Mouse (Mus musculus) limb, embryonic 13.5 days (tissue): ENCODE measurements around the gene Aspm. TPM values are rescaled to one million over a fixed set of nuclear protein-coding genes. Genes with fewer than 3 reads are reported as not detected.

Source experiments
- polyA plus RNA-seq: library from polyadenylated mRNA; unstranded; fragments of >200 nt; fragmentation: Nextera tagmentation; extraction: Ambion mirVana; gene quantifications from 2 replicates; pipeline ENCODE4 v1.2.1, GENCODE M21; 2015

Gene Aspm
- polyA plus RNA-seq, 1 experiment from 2014 or later = 16.8 TPM

Other genes with a start within 250 kb of the Aspm start
- 0.08 TPM in 1 of 2 replicates, not detected in the other for gene Crb1, start 77.7 kb upstream of the Aspm start, polyA plus RNA-seq
- 9.4 and 10.1 TPM in 2 replicates for gene Zbtb41, start 32.5 kb upstream of the Aspm start, polyA plus RNA-seq
- not detected in 2 replicates for gene F13b, start 46.9 kb downstream of the Aspm start, polyA plus RNA-seq
- gene Cfhr1, start 105.5 kb downstream of the Aspm start, polyA plus RNA-seq = not detected in 2 replicates